Mouse (Mus musculus) lung, postnatal 0 days (tissue): ENCODE measurements at regions not wholly inside any gene's neighbourhood (a gene's known extent, or its start where the extent isn't known, plus 50 kb on each side); places are given as distances from the start of the nearest gene placed in this dataset.

ENCODE experiments used
- CTCF ChIP-seq: IDR thresholded peaks from 2 replicates; pipeline ENCODE4 v1.5.1; 2016; ENCODE audit warnings: antibody characterized with exemption, mild to moderate bottlenecking
- EP300 ChIP-seq: IDR thresholded peaks from 2 replicates; pipeline ENCODE4 v1.6.1; 2016; ENCODE audit warnings: antibody characterized with exemption, mild to moderate bottlenecking, control low read depth

GRCm38 (mm10) chr12:54487689-54488088 is 168.7 kb downstream of the Sptssa start:
- TF ChIP-seq EP300 (no peak), CTCF (no peak)
